Mouse (Mus musculus): ENCODE data around the gene Xpo5. TPM values are rescaled to one million over a fixed set of nuclear protein-coding genes. Genes with fewer than 3 reads are reported as not detected.

Gene Xpo5
- polyA plus RNA-seq, 1 experiment from 2014 or later = 26.7 TPM

DNA sequence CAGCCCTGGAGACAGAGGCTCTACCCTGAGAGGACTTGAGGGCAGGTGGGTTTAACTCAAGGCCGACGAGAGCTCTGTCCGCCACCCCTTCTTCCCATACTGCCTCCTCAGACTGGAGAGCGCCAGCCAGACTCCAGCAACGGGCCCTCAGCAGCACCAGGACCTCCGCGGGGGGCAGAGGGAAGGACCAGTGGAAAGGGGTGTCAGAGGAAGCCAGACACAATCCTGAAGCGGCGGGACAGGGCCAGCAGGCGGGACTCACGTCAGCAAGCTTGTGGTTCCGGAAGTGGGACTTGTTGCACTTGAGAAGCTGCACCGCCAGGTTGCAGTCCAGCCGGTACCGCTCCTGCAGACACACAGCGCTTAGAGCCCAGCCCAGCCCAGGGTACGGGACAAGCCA lies 57.1 kb downstream of the Xpo5 start:
- H3K27ac ChIP-seq (ENCODE audit: low read length) = no peak overlapping the region
- H3K9ac ChIP-seq (ENCODE audit: low read depth, low read length) = no peak overlapping the region
- H3K4me2 ChIP-seq (ENCODE audit: low read depth, low read length) = no peak overlapping the region
- WGBS = 89% methylated on average over 17 of the region's 17 CpGs
- H3K9me3 ChIP-seq (ENCODE audit: control insufficient read depth, low read length) = no peaks in the 10 kb centered on the region
- peaks cover 8% of the 10 kb centered on the region for H3K27me3 ChIP-seq (replicated peaks; ENCODE audit: control insufficient read depth, insufficient read depth, low read length)
- ATAC-seq = no peak
- H3K4me1 ChIP-seq (ENCODE audit: control insufficient read depth, insufficient read depth, low read length) = 0 out of 2 replicates have a peak, but pooled peaks cover under 1% of the 10 kb centered on the region
- H3K4me3 ChIP-seq (ENCODE audit: low read length) = no peak overlapping the region
- H3K36me3 ChIP-seq (ENCODE audit: control insufficient read depth, insufficient read depth, low read length) = peaks cover 34% of the 10 kb centered on the region

DNA sequence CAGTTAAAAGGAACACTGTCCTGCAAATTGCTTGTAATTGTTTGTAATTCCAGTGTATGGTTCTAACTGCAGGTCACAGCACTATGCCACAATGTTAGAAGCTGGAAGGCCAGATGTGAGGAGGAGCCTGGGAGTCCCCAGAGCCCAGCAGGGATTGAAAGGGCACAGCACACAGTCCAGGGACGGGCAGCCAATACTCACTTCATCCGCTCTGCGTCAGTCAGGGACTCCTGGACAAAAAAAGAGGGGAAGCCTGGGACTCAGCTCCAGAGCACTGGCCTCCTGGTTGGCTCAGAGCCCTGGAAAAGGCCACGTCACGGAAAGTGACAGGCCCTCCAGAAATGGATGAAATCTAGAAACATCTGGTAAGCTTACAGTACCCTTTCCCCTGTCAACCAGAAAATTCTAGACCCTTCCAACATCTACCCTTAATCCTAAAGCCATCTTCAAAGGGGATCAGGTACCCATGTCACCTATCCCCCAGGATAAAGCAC lies 59.7 kb downstream of the Xpo5 start:
- ATAC-seq = no peak
- peaks cover 32% of the 10 kb centered on the region for H3K36me3 ChIP-seq (ENCODE audit: control insufficient read depth, insufficient read depth, low read length)

DNA sequence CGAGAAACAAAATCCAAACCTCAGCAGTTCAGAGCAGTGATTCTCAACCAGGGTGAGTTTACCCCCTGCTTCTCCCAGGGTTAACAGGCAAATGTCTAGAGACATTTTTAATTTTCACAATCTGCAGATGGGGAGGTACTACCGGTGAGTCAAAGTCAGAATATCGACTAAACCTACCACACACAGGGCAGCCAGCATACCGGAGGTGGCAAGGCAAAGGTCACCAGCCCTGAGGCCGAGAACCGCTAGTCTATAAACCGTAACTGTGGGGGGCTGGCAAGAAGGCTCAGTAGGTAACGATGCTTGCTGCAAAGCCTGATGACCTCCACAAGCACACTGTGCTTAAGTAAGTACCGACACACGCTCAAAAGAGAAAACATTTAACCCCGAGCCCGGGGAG lies 62.9 kb downstream of the Xpo5 start:
- H3K9ac ChIP-seq (ENCODE audit: low read depth, low read length) = no peak overlapping the region
- H3K36me3 ChIP-seq (ENCODE audit: control insufficient read depth, insufficient read depth, low read length) = peaks cover 26% of the 10 kb centered on the region
- no peaks in the 10 kb centered on the region for H3K27me3 ChIP-seq (replicated peaks; ENCODE audit: control insufficient read depth, insufficient read depth, low read length)
- peaks cover 36% of the 10 kb centered on the region for H3K4me1 ChIP-seq (ENCODE audit: control insufficient read depth, insufficient read depth, low read length)
- H3K4me2 ChIP-seq (ENCODE audit: low read depth, low read length) = no peak overlapping the region
- H3K27ac ChIP-seq (ENCODE audit: low read length) = no peak overlapping the region
- no peaks in the 10 kb centered on the region for H3K9me3 ChIP-seq (ENCODE audit: control insufficient read depth, low read length)
- no peak overlapping the region for H3K4me3 ChIP-seq (ENCODE audit: low read length)
- ATAC-seq = no peak
- 81% methylated on average over 12 of the region's 12 CpGs for WGBS

More for the DNA sequence above, 59.7 kb downstream of the Xpo5 start:
- Histone ChIP-seq H3K9ac (ENCODE audit: low read depth, low read length) (no peak overlapping the region), H3K4me2 (ENCODE audit: low read depth, low read length) (no peak overlapping the region), H3K9me3 (ENCODE audit: control insufficient read depth, low read length) (no peaks in the 10 kb centered on the region), H3K4me1 (ENCODE audit: control insufficient read depth, insufficient read depth, low read length) (peaks cover 16% of the 10 kb centered on the region), H3K27me3 (replicated peaks; ENCODE audit: control insufficient read depth, insufficient read depth, low read length) (no peaks in the 10 kb centered on the region), H3K27ac (ENCODE audit: low read length) (no peak overlapping the region), H3K4me3 (ENCODE audit: low read length) (no peak overlapping the region)
- WGBS = 89% methylated on average over 5 of the region's 5 CpGs

DNA sequence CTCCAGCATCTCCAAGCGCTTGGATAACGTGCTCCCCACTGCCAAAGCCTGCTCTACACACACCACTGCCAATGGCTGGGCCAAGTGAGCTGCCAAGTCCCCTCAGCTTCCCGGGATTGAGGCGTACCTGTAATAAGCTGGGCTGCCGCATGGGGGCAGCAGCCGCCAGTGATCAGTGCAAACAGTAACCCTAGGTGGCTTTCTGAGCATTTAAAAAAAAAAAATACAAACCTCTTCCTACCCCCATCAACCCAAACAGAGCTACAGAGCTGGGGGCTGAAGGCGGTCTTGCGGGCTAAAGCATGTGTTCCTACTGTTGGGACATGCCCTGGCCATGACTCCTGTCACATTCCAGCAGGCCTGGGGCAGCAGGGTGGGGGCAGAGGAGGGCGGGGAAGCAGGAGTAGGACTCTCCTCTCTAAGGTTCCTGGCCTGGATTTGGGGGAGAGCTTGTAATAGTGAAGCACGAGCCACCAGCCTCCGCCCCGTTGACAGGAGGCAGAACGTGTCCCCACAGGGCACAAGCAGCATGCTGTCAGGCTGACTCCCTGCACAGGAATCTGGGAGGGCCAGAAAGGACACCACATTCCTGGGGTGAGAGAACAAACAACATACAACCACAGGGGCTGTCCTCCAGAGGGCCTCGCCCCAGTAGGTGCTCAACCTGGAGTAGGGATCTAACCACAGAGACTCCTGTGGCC lies 63.5 kb downstream of the Xpo5 start:
- Histone ChIP-seq H3K4me1 (ENCODE audit: control insufficient read depth, insufficient read depth, low read length) (peaks cover 41% of the 10 kb centered on the region), H3K4me2 (ENCODE audit: low read depth, low read length) (no peak overlapping the region), H3K4me3 (ENCODE audit: low read length) (no peak overlapping the region), H3K27ac (ENCODE audit: low read length) (no peak overlapping the region), H3K9ac (ENCODE audit: low read depth, low read length) (0 out of 2 replicates have a peak overlapping the region, but pooled peaks have one; percentile 16), H3K36me3 (ENCODE audit: control insufficient read depth, insufficient read depth, low read length) (peaks cover 26% of the 10 kb centered on the region), H3K9me3 (ENCODE audit: control insufficient read depth, low read length) (no peaks in the 10 kb centered on the region), H3K27me3 (replicated peaks; ENCODE audit: control insufficient read depth, insufficient read depth, low read length) (no peaks in the 10 kb centered on the region)
- 20% methylated on average over 14 of the region's 14 CpGs for WGBS
- peak; percentile 22 for ATAC-seq

DNA sequence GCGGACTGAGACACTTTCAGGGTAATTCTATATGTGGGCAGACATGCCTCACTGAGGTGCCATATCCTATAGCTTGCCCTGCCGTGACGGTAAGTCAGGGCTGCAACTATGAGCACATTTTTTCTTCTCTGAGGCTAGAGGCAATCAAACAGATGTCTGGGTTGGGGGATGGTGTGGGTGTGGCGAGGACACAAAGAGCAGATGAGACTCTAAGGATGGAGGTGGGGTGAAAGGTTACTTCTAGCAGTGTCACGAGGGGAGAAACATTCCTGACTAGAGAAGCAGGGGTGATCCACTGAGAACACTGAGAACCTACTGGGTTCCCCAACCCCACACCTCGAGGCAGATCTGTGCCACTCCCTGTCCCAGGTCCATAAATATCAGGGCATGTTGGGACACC lies 64.4 kb downstream of the Xpo5 start:
- no peak overlapping the region for H3K4me3 ChIP-seq (ENCODE audit: low read length)
- 0 out of 2 replicates have a peak, but pooled peaks have one; percentile 0 for ATAC-seq
- H3K9me3 ChIP-seq (ENCODE audit: control insufficient read depth, low read length) = no peaks in the 10 kb centered on the region
- peaks cover 42% of the 10 kb centered on the region for H3K4me1 ChIP-seq (ENCODE audit: control insufficient read depth, insufficient read depth, low read length)
- no peak overlapping the region for H3K27ac ChIP-seq (ENCODE audit: low read length)
- H3K4me2 ChIP-seq (ENCODE audit: low read depth, low read length) = no peak overlapping the region
- no peak overlapping the region for H3K9ac ChIP-seq (ENCODE audit: low read depth, low read length)
- H3K27me3 ChIP-seq (replicated peaks; ENCODE audit: control insufficient read depth, insufficient read depth, low read length) = no peaks in the 10 kb centered on the region
- peaks cover 22% of the 10 kb centered on the region for H3K36me3 ChIP-seq (ENCODE audit: control insufficient read depth, insufficient read depth, low read length)
- 58% methylated on average over 6 of the region's 6 CpGs for WGBS

DNA sequence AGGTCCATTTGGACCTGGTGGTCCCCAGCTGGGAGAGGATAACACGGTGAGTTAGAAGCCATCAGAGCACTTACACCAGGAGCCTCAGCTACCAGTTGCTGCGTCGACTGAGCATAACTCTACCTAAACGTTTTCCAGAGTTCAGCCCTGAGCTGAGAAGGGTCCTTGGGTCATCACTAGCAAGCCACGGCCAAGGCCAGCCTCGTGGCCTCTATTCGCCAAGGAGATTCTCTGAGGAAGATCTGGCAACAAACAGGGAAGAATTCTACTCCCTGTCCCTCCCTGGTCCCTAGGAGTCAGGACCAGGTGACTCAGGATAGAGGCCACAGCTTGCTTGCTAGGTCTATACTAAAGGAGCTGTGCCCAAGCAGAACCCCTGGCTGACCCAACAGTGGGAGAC lies 64.9 kb downstream of the Xpo5 start:
- WGBS = 71% methylated on average over 7 of the region's 7 CpGs
- H3K9ac ChIP-seq (ENCODE audit: low read depth, low read length) = 0 out of 2 replicates have a peak overlapping the region, but pooled peaks have one; percentile 8
- no peak overlapping the region for H3K4me3 ChIP-seq (ENCODE audit: low read length)
- peak; percentile 21 for ATAC-seq
- H3K4me2 ChIP-seq (ENCODE audit: low read depth, low read length) = no peak overlapping the region
- H3K9me3 ChIP-seq (ENCODE audit: control insufficient read depth, low read length) = no peaks in the 10 kb centered on the region
- H3K27ac ChIP-seq (ENCODE audit: low read length) = peak overlapping the region; percentile 53
- peaks cover 42% of the 10 kb centered on the region for H3K4me1 ChIP-seq (ENCODE audit: control insufficient read depth, insufficient read depth, low read length)
- no peaks in the 10 kb centered on the region for H3K27me3 ChIP-seq (replicated peaks; ENCODE audit: control insufficient read depth, insufficient read depth, low read length)
- peaks cover 19% of the 10 kb centered on the region for H3K36me3 ChIP-seq (ENCODE audit: control insufficient read depth, insufficient read depth, low read length)

DNA sequence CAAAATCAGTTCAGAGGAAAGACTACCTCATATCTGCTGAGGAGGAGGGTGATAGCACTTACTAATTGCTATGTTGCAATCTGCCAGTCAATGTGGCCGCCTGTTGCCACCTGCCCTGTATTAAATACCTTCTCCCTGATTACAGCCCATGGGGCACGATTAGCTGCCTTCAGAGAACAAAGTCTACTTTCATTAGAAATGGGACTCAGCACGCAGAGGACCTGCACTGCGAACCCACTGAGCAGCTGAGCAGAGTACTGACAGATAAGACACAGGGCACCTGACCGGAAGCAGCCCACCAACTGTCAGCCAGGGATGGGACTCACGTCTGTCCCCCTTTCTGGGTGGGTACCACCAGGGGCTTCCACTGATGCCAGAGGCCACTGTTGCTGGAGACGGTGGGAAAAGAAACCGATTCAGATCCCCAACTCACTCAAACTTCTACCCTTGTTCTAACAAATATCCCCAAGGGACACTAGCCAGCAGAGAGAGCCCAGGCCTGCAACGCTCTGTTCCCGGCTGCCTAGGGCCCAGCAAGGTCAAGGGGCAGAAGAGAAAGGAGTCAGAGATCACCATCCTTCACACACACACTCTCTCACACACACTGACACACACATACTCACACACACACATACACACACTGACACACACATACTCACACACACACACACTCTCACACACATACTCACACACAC lies 65.6 kb downstream of the Xpo5 start:
- peak overlapping the region; percentile 80 for H3K27ac ChIP-seq (ENCODE audit: low read length)
- no peaks in the 10 kb centered on the region for H3K9me3 ChIP-seq (ENCODE audit: control insufficient read depth, low read length)
- ATAC-seq = peak; percentile 81
- H3K27me3 ChIP-seq (replicated peaks; ENCODE audit: control insufficient read depth, insufficient read depth, low read length) = no peaks in the 10 kb centered on the region
- no peak overlapping the region for H3K9ac ChIP-seq (ENCODE audit: low read depth, low read length)
- H3K4me3 ChIP-seq (ENCODE audit: low read length) = no peak overlapping the region
- H3K4me2 ChIP-seq (ENCODE audit: low read depth, low read length) = no peak overlapping the region
- whole genome bisulfite sequencing = 60% methylated on average over 10 of the region's 10 CpGs
- H3K36me3 ChIP-seq (ENCODE audit: control insufficient read depth, insufficient read depth, low read length) = peaks cover 19% of the 10 kb centered on the region
- peaks cover 44% of the 10 kb centered on the region for H3K4me1 ChIP-seq (ENCODE audit: control insufficient read depth, insufficient read depth, low read length)

DNA sequence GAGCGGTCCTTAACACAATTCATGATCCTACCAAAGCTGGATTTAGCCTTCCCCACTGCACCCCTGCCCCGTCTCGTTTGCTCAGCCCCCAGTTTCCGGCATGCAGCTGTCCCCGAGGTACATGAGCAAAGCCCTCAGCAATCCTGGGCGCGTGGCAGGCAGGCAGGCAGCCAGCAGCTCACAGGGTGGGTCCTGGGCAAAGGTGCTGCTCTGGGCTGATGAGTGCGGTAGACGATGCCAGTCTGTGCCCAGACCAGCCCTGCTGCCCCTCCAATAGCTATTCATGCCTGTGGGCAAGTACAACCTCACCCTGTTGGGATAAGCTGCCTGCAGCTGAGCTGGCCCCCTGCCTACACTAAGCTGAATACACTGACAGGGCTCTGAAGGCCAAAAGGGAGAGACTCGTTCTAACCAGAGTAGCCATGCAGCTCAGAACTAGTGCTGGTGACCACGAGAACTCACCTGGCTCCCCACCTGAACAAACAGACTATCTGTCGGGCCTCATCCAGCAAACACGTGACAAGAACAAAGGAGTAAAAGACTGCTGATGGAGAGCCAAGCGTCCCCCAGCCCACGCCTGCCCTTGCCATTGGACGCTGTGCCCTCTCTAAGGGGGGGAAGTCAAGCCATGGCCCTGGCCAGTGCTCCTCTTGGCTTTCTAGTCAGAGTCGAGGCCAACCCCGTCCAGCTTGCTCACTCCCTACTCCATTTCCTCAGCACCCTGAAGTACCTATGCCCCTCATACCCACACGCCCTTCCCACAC lies 67.4 kb downstream of the Xpo5 start:
- Histone ChIP-seq H3K9me3 (ENCODE audit: control insufficient read depth, low read length) (no peaks in the 10 kb centered on the region), H3K9ac (ENCODE audit: low read depth, low read length) (peak overlapping the region; percentile 51)

DNA sequence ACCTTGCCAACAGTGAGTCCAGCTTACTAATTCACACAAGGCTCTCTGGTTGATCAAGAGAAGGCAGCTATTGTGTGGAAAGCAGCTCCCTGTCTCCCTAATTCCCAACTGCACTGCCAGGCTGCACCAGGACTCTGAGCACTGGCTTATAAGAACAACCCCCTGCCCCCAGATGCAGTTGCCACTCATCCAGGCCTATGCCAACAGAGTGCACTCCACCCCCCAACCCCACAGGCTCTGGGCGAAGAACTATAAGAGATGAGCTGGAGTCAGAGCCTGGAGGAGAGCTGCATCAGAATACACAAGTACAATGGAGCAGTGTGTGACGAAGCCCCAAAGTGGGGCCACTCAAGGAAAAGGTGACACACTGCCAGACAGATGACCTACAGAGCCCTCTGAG lies 69.5 kb downstream of the Xpo5 start:
- Histone ChIP-seq H3K27me3 (replicated peaks; ENCODE audit: control insufficient read depth, insufficient read depth, low read length) (no peaks in the 10 kb centered on the region), H3K27ac (ENCODE audit: low read length) (no peak overlapping the region), H3K4me2 (ENCODE audit: low read depth, low read length) (no peak overlapping the region), H3K4me3 (ENCODE audit: low read length) (no peak overlapping the region), H3K9me3 (ENCODE audit: control insufficient read depth, low read length) (no peaks in the 10 kb centered on the region), H3K9ac (ENCODE audit: low read depth, low read length) (no peak overlapping the region), H3K36me3 (ENCODE audit: control insufficient read depth, insufficient read depth, low read length) (peaks cover 13% of the 10 kb centered on the region; the same call in 1 of the 2 replicates), H3K4me1 (ENCODE audit: control insufficient read depth, insufficient read depth, low read length) (peaks cover 30% of the 10 kb centered on the region)
- no peak for ATAC-seq
- 90% methylated on average over 2 of the region's 2 CpGs for WGBS

More for the DNA sequence above, 67.4 kb downstream of the Xpo5 start:
- no peak for ATAC-seq
- WGBS = 74% methylated on average over 19 of the region's 19 CpGs
- Histone ChIP-seq H3K36me3 (ENCODE audit: control insufficient read depth, insufficient read depth, low read length) (peaks cover 11% of the 10 kb centered on the region; the same call in 1 of the 2 replicates), H3K4me1 (ENCODE audit: control insufficient read depth, insufficient read depth, low read length) (peaks cover 44% of the 10 kb centered on the region), H3K27ac (ENCODE audit: low read length) (peak overlapping the region; percentile 14; the same call in 1 of the 2 replicates), H3K4me2 (ENCODE audit: low read depth, low read length) (peak overlapping the region; percentile 23; the same call in 1 of the 2 replicates), H3K4me3 (ENCODE audit: low read length) (peak overlapping the region; percentile 5; the same call in 1 of the 2 replicates), H3K27me3 (replicated peaks; ENCODE audit: control insufficient read depth, insufficient read depth, low read length) (no peaks in the 10 kb centered on the region)
